Mouse (Mus musculus): Measurements from ENCODE around the gene Cstad. TPM values are rescaled to one million over a fixed set of nuclear protein-coding genes. Genes with fewer than 3 reads are reported as not detected.

Gene Cstad
- total RNA-seq, 1 experiment: 0.54 TPM

DNA sequence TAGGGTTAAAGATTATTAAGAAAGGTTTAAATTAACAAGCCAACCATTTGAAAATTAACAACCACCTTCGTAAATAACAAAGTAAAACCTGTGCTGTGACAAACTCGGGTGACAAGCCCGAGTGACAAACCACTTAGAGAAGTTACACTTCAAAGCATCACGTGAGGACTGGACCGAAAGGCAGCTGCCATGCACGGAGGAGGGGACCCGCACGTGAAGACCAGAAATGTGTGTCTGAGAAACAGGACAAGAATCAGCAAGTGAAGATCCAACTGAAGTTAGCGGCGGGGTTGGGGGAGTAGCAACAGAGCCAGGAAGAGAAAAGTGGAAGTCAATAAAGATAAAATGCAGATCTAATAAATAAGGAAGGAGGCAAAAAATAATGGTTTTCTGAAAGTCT, 29.0 kb downstream of the Cstad start:
- Histone ChIP-seq H3K4me3 (ENCODE audit: insufficient read depth in 1 of 2, low read depth in 1 of 2, low read length in 2 of 2, poor library complexity in 1 of 2, severe bottlenecking in 1 of 2) (no peak overlapping the region), H3K27ac (ENCODE audit: insufficient read depth, low read depth, low read length, poor library complexity, severe bottlenecking) (no peak overlapping the region), H3K9ac (ENCODE audit: insufficient read depth, low read depth, low read length, poor library complexity, severe bottlenecking) (no peak overlapping the region), H3K36me3 (ENCODE audit: control insufficient read depth, insufficient read depth, low read length, poor library complexity, severe bottlenecking) (no peaks in the 10 kb centered on the region), H3K4me1 (ENCODE audit: control insufficient read depth in 2 of 2, insufficient read depth in 2 of 2, low read length in 2 of 2, poor library complexity in 1 of 2) (peaks cover 5% of the 10 kb centered on the region in 2 experiments; a peak in 1 of 4 replicates), H3K9me3 (ENCODE audit: control insufficient read depth, insufficient read depth, low read depth, low read length) (no peaks in the 10 kb centered on the region)
- in situ Hi-C loops (cut with MboI; ENCODE audit: low sequenced_read_pairs in 2 of 2, unreplicated experiment in 2 of 2): no loop called here
- TF ChIP-seq HCFC1 (IDR thresholded peaks at IDR 0.05; ENCODE audit: borderline replicate concordance, insufficient read depth, low read length): no peak
- no peak for TF ChIP-seq MAFK (IDR thresholded peaks at IDR 0.05; ENCODE audit: insufficient read depth, low read depth, low read length)
- TF ChIP-seq ZNF384 (IDR thresholded peaks at IDR 0.05; ENCODE audit: low read depth, low read length): no peak
- TF ChIP-seq CHD2 (IDR thresholded peaks at IDR 0.05; ENCODE audit: low read depth, low read length): no peak
- no peak for TF ChIP-seq ZC3H11A (IDR thresholded peaks at IDR 0.05; ENCODE audit: borderline replicate concordance, low read depth, low read length)
- no peak for DNase-seq (ENCODE audit: low read depth, low spot score)

DNA sequence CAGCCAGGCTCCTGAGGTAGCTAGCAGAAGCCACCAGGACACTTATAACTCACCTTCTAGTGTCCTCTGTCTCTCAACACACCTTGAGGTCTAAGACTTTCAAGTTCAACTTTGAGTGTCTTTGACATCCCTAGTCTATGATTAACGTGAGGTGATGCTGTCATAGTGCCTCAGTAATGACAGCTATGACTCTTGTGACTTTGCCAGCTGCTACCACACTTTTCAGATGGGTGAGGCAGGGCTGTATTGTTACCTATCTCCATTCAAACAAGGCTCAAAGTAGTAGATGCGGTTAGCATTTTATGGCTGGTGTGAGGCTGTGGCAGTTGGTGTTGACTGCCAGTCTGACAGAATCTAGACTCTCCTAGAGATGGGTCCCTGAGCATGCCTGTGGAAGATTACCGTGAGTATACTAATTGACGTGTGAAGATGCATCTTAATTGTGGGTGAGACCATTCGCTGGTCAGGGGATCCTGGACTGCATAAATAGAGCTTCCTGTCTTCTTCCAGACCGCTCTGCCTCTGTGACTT, 30.5 kb downstream of the Cstad start:
- Histone ChIP-seq H3K4me1 (ENCODE audit: control insufficient read depth in 2 of 2, insufficient read depth in 2 of 2, low read length in 2 of 2, poor library complexity in 1 of 2) (peaks cover 5 to 9% of the 10 kb centered on the region in 2 experiments; a peak in 1 of 4 replicates), H3K27ac (ENCODE audit: insufficient read depth, low read depth, low read length, poor library complexity, severe bottlenecking) (no peak overlapping the region), H3K9me3 (ENCODE audit: control insufficient read depth, insufficient read depth, low read depth, low read length) (no peaks in the 10 kb centered on the region), H3K9ac (ENCODE audit: insufficient read depth, low read depth, low read length, poor library complexity, severe bottlenecking) (no peak overlapping the region), H3K36me3 (ENCODE audit: control insufficient read depth, insufficient read depth, low read length, poor library complexity, severe bottlenecking) (no peaks in the 10 kb centered on the region), H3K4me3 (ENCODE audit: insufficient read depth in 1 of 2, low read depth in 1 of 2, low read length in 2 of 2, poor library complexity in 1 of 2, severe bottlenecking in 1 of 2) (no peak overlapping the region)
- in situ Hi-C loops (cut with MboI; ENCODE audit: low sequenced_read_pairs in 2 of 2, unreplicated experiment in 2 of 2): no loop called here
- no peak for DNase-seq (ENCODE audit: low read depth, low spot score)
- TF ChIP-seq HCFC1 (IDR thresholded peaks at IDR 0.05; ENCODE audit: borderline replicate concordance, insufficient read depth, low read length): no peak
- no peak for TF ChIP-seq ZC3H11A (IDR thresholded peaks at IDR 0.05; ENCODE audit: borderline replicate concordance, low read depth, low read length)
- no peak for TF ChIP-seq MAFK (IDR thresholded peaks at IDR 0.05; ENCODE audit: insufficient read depth, low read depth, low read length)
- TF ChIP-seq ZNF384 (IDR thresholded peaks at IDR 0.05; ENCODE audit: low read depth, low read length): no peak
- TF ChIP-seq CHD2 (IDR thresholded peaks at IDR 0.05; ENCODE audit: low read depth, low read length): no peak

DNA sequence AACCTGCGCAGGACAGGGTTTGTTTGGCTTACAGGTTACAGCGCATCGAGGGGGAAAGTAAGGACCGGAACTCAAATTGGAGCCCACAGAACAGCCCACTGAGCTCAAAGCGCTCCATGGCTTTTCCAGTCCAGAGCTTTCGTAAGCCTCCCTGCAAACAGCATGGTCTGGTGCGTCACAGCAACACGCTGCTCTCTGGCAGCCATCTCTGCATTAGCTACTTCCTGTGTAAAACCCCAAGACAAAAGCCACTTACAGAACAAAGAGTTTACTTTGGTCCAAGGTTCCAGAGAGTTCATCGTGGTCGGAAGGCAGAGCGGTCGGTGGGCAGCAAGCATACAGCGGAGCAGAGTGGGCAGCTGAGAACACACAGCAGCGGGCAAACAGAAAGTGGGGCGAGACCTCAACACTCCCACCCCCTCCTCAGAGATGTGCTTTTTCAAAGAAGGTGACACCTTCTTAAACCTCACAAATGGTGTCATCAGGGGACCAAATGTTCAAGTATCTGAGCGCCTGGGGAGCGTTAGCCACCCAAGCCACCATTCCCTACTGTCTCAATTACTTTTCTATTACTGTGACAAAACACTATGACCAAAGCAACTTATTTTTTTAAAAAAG, 31.3 kb downstream of the Cstad start:
- no peak for DNase-seq (ENCODE audit: low read depth, low spot score)

DNA sequence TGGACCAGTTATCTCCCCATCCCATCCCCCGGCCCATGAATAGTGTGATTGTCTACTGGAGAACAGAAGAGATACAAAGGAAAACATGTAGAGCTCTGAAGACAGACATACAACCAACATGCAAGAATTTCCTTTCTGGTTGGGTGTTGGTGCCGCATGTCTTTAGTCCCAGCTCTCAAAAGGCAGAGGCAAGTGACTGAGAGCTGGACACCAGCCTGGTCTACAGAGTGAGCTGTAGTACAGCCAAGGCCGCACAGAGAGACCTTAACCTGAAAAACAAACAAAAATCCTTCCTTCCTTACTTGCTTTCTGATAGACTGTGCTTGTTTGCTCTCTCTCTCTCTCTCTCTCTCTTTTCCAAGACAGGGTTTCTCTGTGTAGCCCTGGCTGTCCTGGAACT, 32.5 kb downstream of the Cstad start:
- Histone ChIP-seq H3K4me3 (ENCODE audit: insufficient read depth in 1 of 2, low read depth in 1 of 2, low read length in 2 of 2, poor library complexity in 1 of 2, severe bottlenecking in 1 of 2) (no peak overlapping the region), H3K36me3 (ENCODE audit: control insufficient read depth, insufficient read depth, low read length, poor library complexity, severe bottlenecking) (no peaks in the 10 kb centered on the region), H3K27ac (ENCODE audit: insufficient read depth, low read depth, low read length, poor library complexity, severe bottlenecking) (no peak overlapping the region), H3K9me3 (ENCODE audit: control insufficient read depth, insufficient read depth, low read depth, low read length) (no peaks in the 10 kb centered on the region), H3K4me1 (ENCODE audit: control insufficient read depth in 2 of 2, insufficient read depth in 2 of 2, low read length in 2 of 2, poor library complexity in 1 of 2) (peaks cover 5 to 9% of the 10 kb centered on the region in 2 experiments; a peak in 1 of 4 replicates), H3K9ac (ENCODE audit: insufficient read depth, low read depth, low read length, poor library complexity, severe bottlenecking) (no peak overlapping the region)
- no peak for TF ChIP-seq ZC3H11A (IDR thresholded peaks at IDR 0.05; ENCODE audit: borderline replicate concordance, low read depth, low read length)
- no peak for TF ChIP-seq ZNF384 (IDR thresholded peaks at IDR 0.05; ENCODE audit: low read depth, low read length)
- TF ChIP-seq MAFK (IDR thresholded peaks at IDR 0.05; ENCODE audit: insufficient read depth, low read depth, low read length): no peak
- no peak for TF ChIP-seq CHD2 (IDR thresholded peaks at IDR 0.05; ENCODE audit: low read depth, low read length)
- TF ChIP-seq HCFC1 (IDR thresholded peaks at IDR 0.05; ENCODE audit: borderline replicate concordance, insufficient read depth, low read length): no peak
- no peak for DNase-seq (ENCODE audit: low read depth, low spot score)
- in situ Hi-C loops (cut with MboI; ENCODE audit: low sequenced_read_pairs in 2 of 2, unreplicated experiment in 2 of 2): no loop called here

More for the DNA sequence above, 31.3 kb downstream of the Cstad start:
- no peak for TF ChIP-seq MAFK (IDR thresholded peaks at IDR 0.05; ENCODE audit: insufficient read depth, low read depth, low read length)
- no peak for TF ChIP-seq CHD2 (IDR thresholded peaks at IDR 0.05; ENCODE audit: low read depth, low read length)
- no peak for TF ChIP-seq HCFC1 (IDR thresholded peaks at IDR 0.05; ENCODE audit: borderline replicate concordance, insufficient read depth, low read length)
- no peak for TF ChIP-seq ZC3H11A (IDR thresholded peaks at IDR 0.05; ENCODE audit: borderline replicate concordance, low read depth, low read length)
- no peak for TF ChIP-seq ZNF384 (IDR thresholded peaks at IDR 0.05; ENCODE audit: low read depth, low read length)
- Histone ChIP-seq H3K9ac (ENCODE audit: insufficient read depth, low read depth, low read length, poor library complexity, severe bottlenecking) (no peak overlapping the region), H3K27ac (ENCODE audit: insufficient read depth, low read depth, low read length, poor library complexity, severe bottlenecking) (no peak overlapping the region), H3K4me3 (ENCODE audit: insufficient read depth in 1 of 2, low read depth in 1 of 2, low read length in 2 of 2, poor library complexity in 1 of 2, severe bottlenecking in 1 of 2) (no peak overlapping the region), H3K36me3 (ENCODE audit: control insufficient read depth, insufficient read depth, low read length, poor library complexity, severe bottlenecking) (no peaks in the 10 kb centered on the region), H3K4me1 (ENCODE audit: control insufficient read depth in 2 of 2, insufficient read depth in 2 of 2, low read length in 2 of 2, poor library complexity in 1 of 2) (peaks cover 5 to 9% of the 10 kb centered on the region in 2 experiments; a peak in 1 of 4 replicates), H3K9me3 (ENCODE audit: control insufficient read depth, insufficient read depth, low read depth, low read length) (no peaks in the 10 kb centered on the region)
- in situ Hi-C loops (cut with MboI; ENCODE audit: low sequenced_read_pairs in 2 of 2, unreplicated experiment in 2 of 2): no loop called here

All from ES-E14 (cell line).